Mouse (Mus musculus) frontal cortex, postnatal 14 days (tissue): ENCODE data around the gene Chd6.
"Not testable (repeated sequence)": the region's sequence is repeated elsewhere in the genome, so short reads cannot be mapped to it uniquely, and the experiment has no call there.

Experiments
- DNase-seq, 2 experiments: peaks; one replicate each; pipeline ENCODE4 v3.0.0; 2022; ENCODE audit warnings: low spot score in 2 of 2

Gene Chd6

DNA sequence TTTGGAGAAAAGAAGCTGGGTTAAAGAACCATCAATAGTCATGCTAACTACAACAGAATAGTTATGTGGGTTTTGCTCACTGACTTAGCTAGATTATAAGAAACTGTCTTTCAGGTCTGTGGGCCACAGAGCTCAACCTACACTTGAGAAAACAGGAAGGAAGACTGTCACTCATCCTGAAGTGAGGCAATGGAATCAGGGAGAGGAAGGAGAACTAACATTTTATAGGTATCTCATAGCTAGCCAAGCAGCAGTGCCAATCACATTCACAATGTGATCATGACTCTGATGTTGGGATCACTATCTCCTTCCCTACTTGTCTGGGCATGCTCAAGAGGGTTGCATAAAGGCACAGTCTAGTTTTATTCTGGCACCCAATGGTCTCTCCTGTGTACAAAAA, 121.4 kb downstream of the Chd6 start:
- no peak for DNase-seq

DNA sequence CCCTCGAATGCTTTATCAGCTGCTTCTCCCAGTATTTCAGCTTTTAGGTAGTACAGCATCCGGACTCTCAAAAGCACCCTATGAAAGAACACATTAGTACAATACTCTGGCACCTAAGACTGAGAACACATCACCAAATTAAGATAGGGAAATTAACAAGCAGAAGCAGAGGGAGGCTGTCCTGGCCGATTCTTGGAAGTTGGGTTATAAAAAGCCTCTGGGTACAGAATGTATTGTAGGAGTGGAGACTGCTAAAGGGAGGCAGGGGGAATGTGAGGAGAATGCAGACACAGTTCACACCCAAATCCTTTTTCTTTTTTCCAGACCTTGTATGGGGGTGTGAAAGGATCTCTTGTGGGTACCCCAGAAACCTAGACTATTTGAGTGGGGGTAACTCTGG, 126.2 kb downstream of the Chd6 start:
- no peak for DNase-seq

DNA sequence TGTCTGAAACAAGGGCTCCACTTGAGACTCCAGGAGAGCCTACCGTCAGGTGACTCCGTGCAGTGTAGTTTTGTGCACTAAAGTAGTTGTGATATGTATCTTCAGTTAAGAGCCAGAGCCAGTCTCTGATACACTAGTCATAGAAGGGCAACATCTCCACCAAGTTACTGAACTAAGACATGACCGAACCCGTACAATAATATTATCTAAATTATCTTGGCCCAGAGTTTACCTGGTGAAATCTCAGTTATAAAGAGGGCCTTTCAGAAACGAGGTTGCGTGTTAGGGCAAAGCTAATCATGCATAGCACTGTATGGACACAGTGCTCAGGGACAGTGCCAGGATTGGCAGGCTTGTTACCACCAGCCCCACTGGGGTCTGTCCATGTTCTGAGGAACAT, 127.1 kb downstream of the Chd6 start:
- DNase-seq: no peak

DNA sequence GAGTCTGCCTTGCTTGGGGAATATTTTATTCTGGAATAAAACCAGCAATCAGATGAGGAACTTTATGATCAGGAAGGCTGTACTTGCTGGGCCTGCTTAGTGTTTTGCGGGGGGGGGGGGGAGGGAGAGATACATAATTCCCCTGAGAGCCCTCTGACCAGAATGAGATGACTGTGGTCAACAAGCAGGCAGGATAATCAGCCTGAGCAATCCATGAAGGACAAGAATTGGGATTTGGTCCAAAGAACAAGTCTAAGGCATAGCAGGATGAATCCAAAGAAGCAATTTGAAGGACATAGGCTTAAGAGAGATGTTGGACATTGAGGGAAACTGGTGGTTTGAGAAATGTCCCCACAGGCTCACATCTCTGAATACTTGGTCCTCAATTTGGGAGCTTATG, 130.2 kb downstream of the Chd6 start:
- no peak for DNase-seq

DNA sequence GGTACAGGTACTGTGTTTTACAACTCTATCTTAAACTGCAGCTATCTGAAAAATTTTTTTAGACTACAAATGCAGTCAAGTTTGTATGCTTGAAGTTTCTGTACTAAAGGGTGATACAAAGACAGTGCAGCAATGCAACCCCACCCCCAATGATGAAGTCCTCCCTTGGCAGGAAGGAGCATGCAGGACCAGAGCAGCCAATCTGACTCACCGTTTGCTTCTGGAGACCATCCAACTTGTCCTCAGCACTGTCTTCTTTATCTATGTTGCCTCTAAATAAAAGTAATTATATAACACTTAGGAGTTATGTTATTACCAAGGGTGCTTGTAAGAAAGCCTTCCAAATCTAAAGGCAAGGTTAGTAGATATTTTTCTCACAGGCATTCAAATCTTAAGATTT, 131.6 kb downstream of the Chd6 start:
- no peak for DNase-seq

DNA sequence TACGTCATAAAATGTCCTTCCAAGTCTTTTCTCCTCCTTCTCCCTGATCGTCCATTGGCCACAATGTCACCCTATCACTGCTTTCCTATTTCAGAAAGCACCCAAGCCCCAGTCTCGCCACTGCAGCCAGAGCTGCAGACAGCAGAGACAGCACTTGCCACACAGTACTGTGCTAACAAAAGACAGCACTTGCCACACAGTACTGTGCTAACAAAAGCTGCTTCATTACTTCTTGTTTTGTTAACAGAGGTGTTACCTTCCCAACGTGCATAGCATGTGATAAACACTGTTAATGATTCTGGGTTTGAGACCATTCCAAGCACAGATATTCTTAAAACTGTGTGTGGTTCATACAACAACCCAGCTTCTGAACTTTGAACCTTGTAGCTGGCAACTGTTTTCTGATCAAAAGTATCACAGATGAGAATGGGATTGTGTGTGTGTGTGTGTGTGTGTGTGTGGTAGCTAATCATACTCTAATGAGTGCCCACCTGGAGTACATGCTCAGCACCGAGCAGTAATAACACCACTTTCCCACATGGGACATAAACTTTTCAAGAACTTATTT, 135.1 kb downstream of the Chd6 start:
- DNase-seq: no peak

DNA sequence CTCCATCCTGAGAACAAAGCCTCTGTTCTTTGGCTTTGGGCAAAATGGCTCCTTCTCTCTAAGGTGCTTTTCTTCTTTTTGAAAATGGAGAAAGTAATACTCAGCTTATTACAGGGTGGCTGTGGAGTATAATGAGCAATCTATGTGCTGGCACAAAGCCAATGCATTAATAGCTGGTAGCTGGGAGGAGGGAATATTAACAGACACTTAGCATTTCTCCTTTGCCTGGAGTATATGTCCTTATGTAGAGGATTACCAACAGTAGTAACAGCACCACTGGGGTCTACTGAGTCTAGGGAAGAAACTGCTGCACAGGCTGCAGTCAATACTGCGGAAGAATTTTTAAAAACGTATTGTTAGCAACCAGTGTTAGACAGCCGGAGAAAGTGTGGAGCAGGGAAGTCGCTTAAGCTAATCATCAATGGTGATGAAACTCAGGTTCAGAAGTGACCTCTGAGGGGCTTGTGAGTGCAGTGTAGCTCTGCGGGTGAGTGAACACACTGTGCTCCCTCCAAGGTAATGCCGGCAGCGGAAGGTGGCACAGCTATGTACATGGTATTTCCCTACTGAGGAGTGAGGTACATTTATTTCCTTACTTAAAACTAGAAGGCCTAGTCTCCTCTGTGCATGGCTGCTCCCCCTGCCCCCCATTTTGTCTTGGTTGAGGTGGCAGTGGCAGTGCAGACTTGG, 136.6 kb downstream of the Chd6 start:
- DNase-seq: no peak

DNA sequence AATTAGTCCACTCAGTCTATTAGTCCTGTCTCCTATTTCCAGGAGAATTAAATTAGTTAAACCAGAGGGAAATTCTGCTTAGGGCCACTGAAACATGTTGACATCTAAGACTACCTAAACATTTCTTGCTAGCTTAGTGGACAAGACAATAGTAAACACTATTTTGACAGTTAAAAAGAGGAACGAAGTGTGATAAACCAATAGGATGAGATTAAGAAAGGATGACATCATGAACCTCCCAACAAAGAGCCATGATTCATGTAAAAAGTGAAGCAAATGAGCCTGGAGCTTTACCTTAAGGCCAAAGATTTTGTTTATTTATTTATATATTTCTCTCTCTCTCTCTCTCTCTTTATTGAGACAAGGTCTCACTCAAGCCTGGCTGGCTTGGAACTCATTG, 146.7 kb downstream of the Chd6 start:
- no peak for DNase-seq

DNA sequence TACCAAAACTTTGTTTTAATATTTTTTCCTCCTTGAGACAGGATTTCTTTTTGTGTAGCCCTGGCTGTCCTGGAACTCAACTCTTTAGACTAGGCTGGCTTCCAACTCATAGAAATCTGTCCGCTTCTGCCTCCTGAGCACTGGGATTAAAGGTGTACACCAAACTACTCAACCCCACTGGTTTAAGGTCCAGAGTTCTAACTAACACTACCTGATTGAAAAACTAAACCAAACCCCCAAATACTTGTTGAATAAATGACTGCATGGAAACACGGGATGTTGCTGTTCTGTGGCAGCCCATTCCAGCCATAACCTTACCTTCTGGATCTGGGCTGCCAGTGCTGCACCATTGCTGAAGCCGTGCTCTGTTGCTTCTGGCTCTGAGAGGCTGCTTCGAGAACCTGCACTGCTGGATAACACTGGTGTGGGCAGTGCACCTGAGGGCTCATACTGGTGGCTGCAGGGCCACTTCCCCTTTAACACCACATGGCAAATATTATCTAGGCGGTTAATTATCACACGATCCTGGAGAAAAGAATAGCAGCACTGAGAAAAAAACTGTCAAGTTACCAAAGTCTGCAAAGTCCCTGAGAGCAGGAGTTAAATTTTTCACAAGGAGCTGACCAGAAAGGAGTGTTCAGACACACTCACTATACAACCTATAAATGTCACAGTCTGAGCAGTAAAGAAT, 147.8 kb downstream of the Chd6 start:
- no peak for DNase-seq

DNA sequence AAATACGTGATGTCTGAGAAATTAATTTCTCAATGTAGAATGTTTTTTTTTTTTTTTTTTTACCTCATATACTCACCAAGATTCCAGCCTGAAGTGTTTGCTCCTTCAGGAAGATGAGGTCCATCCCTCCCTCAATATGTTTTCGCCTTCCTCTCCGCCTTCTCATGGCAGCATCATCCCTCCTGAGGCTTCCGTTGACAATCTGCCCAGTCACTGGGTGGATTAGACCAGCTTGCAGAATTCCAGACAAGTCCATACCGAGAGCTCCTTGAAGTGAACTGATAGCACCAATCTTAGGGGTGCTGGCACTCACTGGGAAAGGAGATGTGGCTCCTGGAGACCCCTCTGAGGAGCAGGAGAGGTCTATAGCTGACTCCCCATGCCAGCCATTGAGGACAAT, 149.0 kb downstream of the Chd6 start:
- no peak for DNase-seq

DNA sequence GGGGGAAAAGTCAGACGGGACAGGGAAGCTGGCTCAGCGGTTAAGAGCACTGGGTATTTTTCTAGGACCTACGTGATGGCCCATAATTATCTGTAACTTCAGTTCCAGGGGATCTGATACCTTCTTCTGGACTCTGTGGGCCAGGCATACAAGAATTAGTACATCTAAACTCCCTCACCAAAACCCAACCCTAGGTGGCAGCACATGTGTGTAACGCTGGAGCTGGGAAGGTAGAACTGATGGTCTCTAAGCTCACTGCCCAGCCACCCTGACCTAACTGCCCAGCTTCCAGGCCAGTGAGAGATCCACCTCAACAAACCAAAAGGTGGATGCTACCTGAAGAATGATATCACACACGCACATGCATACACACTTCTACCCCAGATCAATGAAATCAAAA, 150.1 kb downstream of the Chd6 start:
- DNase-seq: no peak

DNA sequence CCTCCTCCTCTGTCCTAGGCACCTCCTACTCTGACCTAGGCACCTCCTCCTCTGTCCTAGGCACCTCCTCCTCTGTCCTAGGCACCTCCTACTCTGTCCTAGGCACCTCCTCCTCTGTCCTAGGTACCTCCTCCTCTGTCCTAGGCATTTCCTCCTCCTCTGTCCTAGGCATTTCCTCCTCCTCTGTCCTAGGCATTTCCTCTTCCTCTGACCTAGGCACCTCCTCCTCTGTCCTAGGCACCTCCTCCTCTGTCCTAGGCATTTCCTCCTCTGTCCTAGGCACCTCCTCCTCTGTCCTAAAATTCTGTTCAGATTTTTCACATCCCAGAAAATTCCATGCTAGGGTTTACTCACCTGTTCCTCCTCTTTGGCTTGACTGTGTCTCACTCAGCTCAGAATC, 151.1 kb downstream of the Chd6 start:
- DNase-seq: not testable (repeated sequence)

DNA sequence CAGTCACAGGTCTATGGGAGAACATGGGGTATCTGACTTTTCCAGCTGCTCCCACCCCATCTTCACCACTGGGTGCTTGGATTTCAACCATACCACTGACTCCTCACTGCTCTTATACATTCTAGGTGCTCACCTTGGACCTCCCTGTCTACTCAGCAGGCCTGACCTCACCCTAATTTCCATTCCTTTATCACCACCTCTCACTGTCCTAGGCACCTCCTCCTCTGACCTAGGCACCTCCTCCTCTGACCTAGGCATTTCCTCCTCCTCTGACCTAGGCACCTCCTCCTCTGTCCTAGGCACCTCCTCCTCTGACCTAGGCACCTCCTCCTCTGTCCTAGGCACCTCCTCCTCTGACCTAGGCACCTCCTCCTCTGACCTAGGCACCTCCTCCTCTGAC, 151.6 kb downstream of the Chd6 start:
- DNase-seq: not testable (repeated sequence)

DNA sequence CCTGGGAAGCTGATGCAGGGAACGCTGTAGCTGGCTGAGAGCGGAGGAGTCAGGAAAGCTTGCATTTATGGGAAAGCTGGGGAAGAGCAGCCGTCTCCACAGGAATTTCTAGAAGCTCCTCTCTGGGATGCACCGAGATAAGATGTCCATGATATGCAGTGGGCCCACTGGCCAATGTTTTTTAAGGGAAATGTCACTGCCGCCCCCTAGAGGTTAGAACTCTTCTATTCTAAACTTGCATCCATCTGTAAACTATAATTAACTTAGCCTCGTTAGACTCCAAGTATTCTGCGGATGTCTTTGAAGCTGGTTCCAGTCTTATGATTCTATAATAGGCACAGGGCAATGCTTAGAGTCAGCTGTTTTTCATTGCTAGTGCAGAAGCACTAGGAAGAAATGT, 153.5 kb downstream of the Chd6 start:
- no peak for DNase-seq

DNA sequence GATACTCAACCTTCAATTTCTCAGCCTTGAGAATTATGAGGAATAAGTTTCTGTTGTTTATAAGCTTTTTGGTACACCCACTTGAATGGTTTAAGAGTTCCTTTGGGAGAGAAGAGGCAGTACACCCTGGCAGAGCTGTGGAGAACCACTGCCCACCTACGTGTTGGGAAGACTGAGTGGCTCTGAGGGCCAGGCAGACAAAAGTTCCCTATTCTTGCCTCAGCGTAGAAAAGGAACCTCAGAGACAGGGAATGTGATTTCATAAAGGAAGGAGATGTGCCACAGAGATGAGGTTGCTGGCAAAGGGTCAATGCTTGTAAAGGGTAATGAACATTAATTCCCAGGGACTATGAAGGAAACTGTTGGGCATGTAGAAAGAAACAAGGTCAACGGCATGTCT, 154.3 kb downstream of the Chd6 start:
- no peak for DNase-seq

DNA sequence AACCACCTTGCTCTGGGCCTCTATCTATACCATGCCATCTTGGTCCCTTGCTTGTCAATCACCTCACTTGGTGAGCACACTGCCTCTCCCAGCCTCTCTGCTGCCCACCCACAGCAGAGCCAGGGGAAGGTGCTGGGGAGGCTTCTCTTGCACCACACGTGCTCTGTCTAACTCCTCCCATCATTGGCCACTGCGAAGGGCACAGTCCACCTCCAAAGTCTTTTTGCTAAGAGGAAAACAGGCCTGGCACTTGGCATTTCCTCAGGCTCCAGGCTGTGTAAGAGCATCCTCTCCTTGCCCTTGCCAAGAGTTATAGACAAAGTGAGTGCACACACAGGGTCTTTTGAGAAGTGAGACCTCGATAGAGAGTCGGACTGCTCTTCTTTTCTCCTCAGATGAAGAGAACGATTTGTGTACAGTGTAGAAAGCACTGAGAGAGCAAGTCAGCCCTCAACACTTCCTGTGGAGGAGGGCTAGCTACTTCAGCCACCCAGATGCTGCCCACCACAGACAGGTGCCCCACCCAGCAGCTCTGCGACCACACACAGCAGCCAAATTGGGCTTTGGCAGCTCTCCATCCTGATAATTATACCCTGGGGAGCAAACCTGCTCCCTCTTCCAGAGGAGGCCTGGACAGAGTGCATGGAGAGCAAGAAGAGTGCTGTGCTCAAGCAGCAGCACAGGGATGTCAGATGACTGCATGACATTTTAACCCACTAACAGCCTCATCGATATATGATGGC, 155.6 kb downstream of the Chd6 start:
- no peak for DNase-seq

DNA sequence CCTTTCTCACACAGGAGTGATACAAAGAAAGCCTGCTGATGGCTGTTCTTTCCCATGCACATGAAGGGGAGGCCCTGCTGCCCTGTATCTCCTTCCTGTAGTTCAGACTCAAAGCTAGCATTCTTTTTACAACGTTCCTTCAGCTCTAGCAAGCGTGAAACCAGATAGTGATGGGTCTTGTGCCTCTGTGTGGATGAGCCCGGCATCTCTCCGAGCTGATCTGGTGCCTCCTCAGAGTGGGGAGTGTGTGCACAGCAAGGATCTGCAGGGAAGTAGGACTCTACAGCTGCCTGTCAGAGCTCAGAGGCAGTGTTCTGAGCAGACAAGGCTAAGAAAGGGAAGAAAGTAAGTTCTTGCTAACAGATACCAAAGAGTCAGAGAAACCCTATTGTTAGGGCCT, 157.3 kb downstream of the Chd6 start:
- DNase-seq: no peak

DNA sequence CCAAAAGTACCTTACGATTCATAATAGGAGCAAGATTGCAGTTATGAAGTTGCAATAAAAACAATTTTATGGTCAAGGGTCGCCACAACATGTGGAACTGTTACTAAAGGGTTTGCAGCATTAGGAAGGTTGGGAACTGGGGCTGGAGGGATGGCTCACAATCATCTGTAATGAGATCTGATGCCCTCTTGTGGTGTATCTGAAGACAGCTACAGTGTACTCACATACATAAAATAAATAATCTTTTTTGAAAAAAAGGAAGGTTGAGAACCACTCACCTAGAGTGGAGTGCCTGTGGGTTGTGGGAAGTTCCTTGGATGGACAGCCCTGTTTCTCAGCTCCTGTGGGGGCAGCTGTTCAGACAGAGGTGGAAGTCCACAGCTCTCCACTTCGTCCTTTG, 166.4 kb downstream of the Chd6 start:
- no peak for DNase-seq

DNA sequence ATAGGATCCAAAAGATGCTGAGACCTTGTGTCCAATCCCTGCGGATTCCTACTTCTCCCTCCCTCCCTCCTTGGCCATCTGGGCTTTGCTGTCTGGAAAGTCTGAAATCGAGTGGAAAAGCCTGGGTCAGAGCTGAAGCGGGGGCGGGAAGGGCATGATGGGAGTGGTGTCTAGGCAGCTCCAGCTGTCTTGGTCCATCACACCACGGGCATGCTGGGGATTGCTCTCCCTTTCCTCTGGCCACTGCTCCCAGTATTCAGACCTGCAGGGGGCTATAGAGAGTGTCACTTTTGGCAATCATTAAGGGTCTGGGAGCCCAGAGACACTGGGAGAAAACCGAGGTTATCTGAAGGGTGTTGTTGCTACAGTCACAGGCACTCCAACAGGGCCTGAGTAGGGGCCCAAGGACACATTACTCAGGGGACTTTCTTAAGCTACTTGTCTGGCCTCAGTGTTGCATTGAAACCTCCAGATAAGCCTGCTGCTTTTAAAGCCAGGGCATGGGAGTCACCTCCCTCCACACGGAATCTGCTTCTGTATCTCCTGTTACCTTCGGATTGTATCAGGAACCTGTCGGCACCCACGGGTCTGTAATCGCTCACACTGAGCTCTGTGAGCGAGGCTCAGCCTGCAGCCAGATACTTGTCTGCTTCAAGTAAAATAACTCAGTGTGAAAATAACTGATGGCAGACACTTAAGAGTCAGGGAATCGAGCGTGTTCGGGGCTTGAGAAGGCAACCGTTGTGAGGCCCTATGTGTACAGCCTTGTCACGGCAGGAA, 167.8 kb downstream of the Chd6 start:
- no peak for DNase-seq

DNA sequence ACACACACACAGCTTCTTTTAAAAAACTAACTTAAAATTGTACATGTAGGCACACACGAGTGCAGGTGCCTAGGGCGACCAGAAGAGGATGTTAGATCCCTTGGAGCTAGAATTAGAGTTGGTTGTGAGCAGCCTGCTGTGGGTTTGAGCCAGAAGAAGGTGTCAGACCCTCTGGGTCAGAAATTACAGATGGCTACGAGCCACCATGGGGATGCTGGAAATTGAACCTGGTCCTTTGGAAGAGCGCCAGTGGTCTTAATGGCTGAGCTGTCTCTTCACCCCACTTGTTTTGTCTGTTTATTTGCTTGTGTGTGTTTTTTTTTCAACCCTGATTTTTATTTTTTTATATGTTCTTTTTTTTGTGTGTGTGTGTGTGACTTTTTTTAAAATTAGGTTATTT, 174.4 kb downstream of the Chd6 start:
- no peak for DNase-seq

DNA sequence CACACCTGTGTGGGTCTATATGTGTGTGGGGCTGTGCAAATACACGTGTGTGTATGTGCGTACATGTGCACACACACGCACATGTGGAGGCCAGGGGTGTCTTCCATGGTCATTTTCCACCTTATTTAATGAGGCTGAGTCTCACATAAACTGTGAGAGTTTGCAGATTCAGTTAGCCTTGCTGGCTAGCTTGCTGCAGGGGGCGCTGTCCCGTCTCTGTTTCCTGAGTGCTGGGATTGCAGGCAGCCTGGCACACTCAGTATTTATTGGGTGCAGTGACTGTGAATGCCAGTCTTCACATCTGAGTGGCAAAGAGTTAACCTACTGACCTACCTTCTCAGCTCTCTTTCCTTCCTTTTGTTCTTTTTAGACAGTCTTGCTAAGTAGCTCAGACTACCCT, 175.0 kb downstream of the Chd6 start:
- no peak for DNase-seq

DNA sequence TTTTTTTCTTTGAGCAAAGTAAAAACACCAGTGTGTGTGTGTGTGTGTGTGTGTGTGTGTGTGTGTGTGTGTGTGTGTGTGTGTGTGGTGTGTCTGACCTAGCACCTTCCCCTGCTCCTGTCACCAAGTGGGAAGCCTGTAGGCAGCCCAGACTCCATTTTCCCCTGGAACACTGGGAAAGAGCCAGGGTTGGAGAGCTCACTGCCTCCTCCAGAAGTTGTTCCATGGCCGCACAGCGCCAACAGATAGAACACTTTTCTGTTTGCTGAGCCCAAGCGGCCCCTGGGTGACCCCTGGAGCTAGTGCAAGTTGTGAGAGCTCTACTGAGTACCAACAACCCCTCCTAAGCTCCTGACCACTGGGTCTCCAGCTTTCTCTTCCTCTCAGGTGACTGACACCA, 175.9 kb downstream of the Chd6 start:
- no peak for DNase-seq
